Mouse (Mus musculus) embryo, embryonic 11 days (tissue): Measurements from ENCODE around the gene Mllt3.
"Not testable (repeated sequence)": the region's sequence is repeated elsewhere in the genome, so short reads cannot be mapped to it uniquely, and the experiment has no call there.

Experiments used
- DNase-seq: peaks from one replicate; pipeline ENCODE4 v3.0.0-alpha.2; 2015

The Mllt3 gene

GRCm38 (mm10) chr4:88011870-88012572 is 21.1 kb downstream of the Mllt3 start:
- DNase-seq: no peak

- no peak for DNase-seq
These were observed 22.7 kb downstream of the Mllt3 start for GRCm38 (mm10) chr4:88010441-88010840.

- no peak for DNase-seq
These were observed 27.4 kb downstream of the Mllt3 start for GRCm38 (mm10) chr4:88005801-88006200.

- no peak for DNase-seq
These were observed 29.8 kb downstream of the Mllt3 start for GRCm38 (mm10) chr4:88003159-88003948.

- DNase-seq: no peak
These were observed 41.5 kb downstream of the Mllt3 start for GRCm38 (mm10) chr4:87991710-87992109.

- DNase-seq: no peak
These were observed 42.2 kb downstream of the Mllt3 start for GRCm38 (mm10) chr4:87990940-87991339.

GRCm38 (mm10) chr4:87985281-87985680 is 47.9 kb downstream of the Mllt3 start:
- no peak for DNase-seq

GRCm38 (mm10) chr4:87984589-87984988 is 48.6 kb downstream of the Mllt3 start:
- DNase-seq: peak; percentile 19

GRCm38 (mm10) chr4:87984091-87984490 is 49.1 kb downstream of the Mllt3 start:
- no peak for DNase-seq

- DNase-seq: no peak
These were observed 50.6 kb downstream of the Mllt3 start for GRCm38 (mm10) chr4:87982578-87982977.

- no peak for DNase-seq
These were observed 55.2 kb downstream of the Mllt3 start for GRCm38 (mm10) chr4:87977820-87978448.

GRCm38 (mm10) chr4:87965836-87966235 is 67.3 kb downstream of the Mllt3 start:
- DNase-seq: no peak

- not testable (repeated sequence) for DNase-seq
These were observed 68.3 kb downstream of the Mllt3 start for GRCm38 (mm10) chr4:87964890-87965289.

- DNase-seq: no peak
These were observed 69.4 kb downstream of the Mllt3 start for GRCm38 (mm10) chr4:87963773-87964076.

- no peak for DNase-seq
These were observed 70.0 kb downstream of the Mllt3 start for GRCm38 (mm10) chr4:87963055-87963772.

- DNase-seq: no peak
These were observed 71.3 kb downstream of the Mllt3 start for GRCm38 (mm10) chr4:87961872-87962271.

GRCm38 (mm10) chr4:87957852-87958251 is 75.3 kb downstream of the Mllt3 start:
- DNase-seq: no peak

GRCm38 (mm10) chr4:87957198-87957597 is 76.0 kb downstream of the Mllt3 start:
- DNase-seq: no peak

GRCm38 (mm10) chr4:87955132-87955531 is 78.0 kb downstream of the Mllt3 start:
- no peak for DNase-seq

- no peak for DNase-seq
These were observed 78.6 kb downstream of the Mllt3 start for GRCm38 (mm10) chr4:87954421-87955083.

GRCm38 (mm10) chr4:87953736-87954135 is 79.4 kb downstream of the Mllt3 start:
- DNase-seq: no peak

GRCm38 (mm10) chr4:87953268-87953667 is 79.9 kb downstream of the Mllt3 start:
- DNase-seq: no peak

GRCm38 (mm10) chr4:87949451-87949850 is 83.7 kb downstream of the Mllt3 start:
- peak; percentile 43 for DNase-seq
